Mouse (Mus musculus): Measurements from ENCODE around the gene Nbeal2. TPM values are rescaled to one million over a fixed set of nuclear protein-coding genes. Genes with fewer than 3 reads are reported as not detected.

Nbeal2 gene
- polyA plus RNA-seq (2014; fragmentation: Nextera tagmentation; extraction: Ambion mirVana), result 4.8 and 5.0 TPM in 2 replicates

GRCm38 (mm10) chr9:110653655-110654461, at the start of gene Nbeal2:
Gene Nbeal2, minus strand, starts transcription at chr9:110654161.
- peak within 1 kb of the TSS; percentile 47 for H3K4me3 ChIP-seq (ENCODE audit: low read depth, low read length)
- H3K9ac ChIP-seq (replicated peaks; ENCODE audit: low read depth, low read length), result peak within 1 kb of the TSS; percentile 50
- H3K4me2 ChIP-seq (ENCODE audit: low read depth, low read length), result peak within 1 kb of the TSS; percentile 82
- H3K9me3 ChIP-seq (ENCODE audit: control insufficient read depth, low read length), result no peaks in the 10 kb centered on the region
- H3K4me1 ChIP-seq (ENCODE audit: control insufficient read depth, insufficient read depth, low read length), result peaks cover 8% of the 10 kb centered on the region; the same call in 1 of the 2 replicates
- H3K27ac ChIP-seq (ENCODE audit: low read depth, low read length), result no peak within 1 kb of the TSS
- under 1% methylated on average over 67 of the region's 75 CpGs for WGBS
- peak; percentile 50; the same call in 1 of the 2 replicates for ATAC-seq (ENCODE audit: low read depth)
- H3K36me3 ChIP-seq (ENCODE audit: control insufficient read depth, insufficient read depth, low read length), result no peaks in the 10 kb centered on the region
- no peaks in the 10 kb centered on the region for H3K27me3 ChIP-seq (ENCODE audit: control insufficient read depth, insufficient read depth, low read length)

GRCm38 (mm10) chr9:110702848-110703247, 48.9 kb upstream of the Nbeal2 start:
- H3K36me3 ChIP-seq (ENCODE audit: control insufficient read depth, insufficient read depth, low read length), result peaks cover 3% of the 10 kb centered on the region; the same call in 1 of the 2 replicates
- no peak for ATAC-seq (ENCODE audit: low read depth)
- no peaks in the 10 kb centered on the region for H3K9me3 ChIP-seq (ENCODE audit: control insufficient read depth, low read length)
- H3K9ac ChIP-seq (replicated peaks; ENCODE audit: low read depth, low read length), result no peak overlapping the region
- no peak overlapping the region for H3K4me2 ChIP-seq (ENCODE audit: low read depth, low read length)
- H3K27me3 ChIP-seq (ENCODE audit: control insufficient read depth, insufficient read depth, low read length), result no peaks in the 10 kb centered on the region
- whole genome bisulfite sequencing, result 86% methylated on average over 1 of the region's 1 CpGs
- no peak overlapping the region for H3K4me3 ChIP-seq (ENCODE audit: low read depth, low read length)
- H3K4me1 ChIP-seq (ENCODE audit: control insufficient read depth, insufficient read depth, low read length), result no peaks in the 10 kb centered on the region
- H3K27ac ChIP-seq (ENCODE audit: low read depth, low read length), result no peak overlapping the region

- Histone ChIP-seq H3K9ac (replicated peaks; ENCODE audit: low read depth, low read length) (no peak overlapping the region), H3K4me2 (ENCODE audit: low read depth, low read length) (no peak overlapping the region), H3K4me1 (ENCODE audit: control insufficient read depth, insufficient read depth, low read length) (no peaks in the 10 kb centered on the region), H3K27me3 (ENCODE audit: control insufficient read depth, insufficient read depth, low read length) (no peaks in the 10 kb centered on the region), H3K9me3 (ENCODE audit: control insufficient read depth, low read length) (no peaks in the 10 kb centered on the region), H3K27ac (ENCODE audit: low read depth, low read length) (no peak overlapping the region), H3K4me3 (ENCODE audit: low read depth, low read length) (no peak overlapping the region), H3K36me3 (ENCODE audit: control insufficient read depth, insufficient read depth, low read length) (peaks cover 3% of the 10 kb centered on the region; the same call in 1 of the 2 replicates)
- no peak for ATAC-seq (ENCODE audit: low read depth)
- 83% methylated on average over 12 of the region's 12 CpGs for WGBS
These were observed 47.4 kb upstream of the Nbeal2 start for GRCm38 (mm10) chr9:110701114-110702032.

- no peaks in the 10 kb centered on the region for H3K9me3 ChIP-seq (ENCODE audit: control insufficient read depth, low read length)
- H3K27me3 ChIP-seq (ENCODE audit: control insufficient read depth, insufficient read depth, low read length), result no peaks in the 10 kb centered on the region
- no peak overlapping the region for H3K4me2 ChIP-seq (ENCODE audit: low read depth, low read length)
- H3K36me3 ChIP-seq (ENCODE audit: control insufficient read depth, insufficient read depth, low read length), result peaks cover 2% of the 10 kb centered on the region; the same call in 1 of the 2 replicates
- no peak for ATAC-seq (ENCODE audit: low read depth)
- H3K9ac ChIP-seq (replicated peaks; ENCODE audit: low read depth, low read length), result no peak overlapping the region
- WGBS, result 95% methylated on average over 3 of the region's 3 CpGs
- no peak overlapping the region for H3K27ac ChIP-seq (ENCODE audit: low read depth, low read length)
- H3K4me3 ChIP-seq (ENCODE audit: low read depth, low read length), result no peak overlapping the region
- H3K4me1 ChIP-seq (ENCODE audit: control insufficient read depth, insufficient read depth, low read length), result no peaks in the 10 kb centered on the region
These were observed 45.6 kb upstream of the Nbeal2 start for GRCm38 (mm10) chr9:110699574-110699973.

GRCm38 (mm10) chr9:110697465-110697864, 43.5 kb upstream of the Nbeal2 start:
- H3K27ac ChIP-seq (ENCODE audit: low read depth, low read length), result no peak overlapping the region
- no peaks in the 10 kb centered on the region for H3K4me1 ChIP-seq (ENCODE audit: control insufficient read depth, insufficient read depth, low read length)
- H3K27me3 ChIP-seq (ENCODE audit: control insufficient read depth, insufficient read depth, low read length), result no peaks in the 10 kb centered on the region
- H3K9ac ChIP-seq (replicated peaks; ENCODE audit: low read depth, low read length), result no peak overlapping the region
- WGBS, result 85% methylated on average over 3 of the region's 3 CpGs
- no peak for ATAC-seq (ENCODE audit: low read depth)
- H3K36me3 ChIP-seq (ENCODE audit: control insufficient read depth, insufficient read depth, low read length), result peaks cover 4% of the 10 kb centered on the region; the same call in 1 of the 2 replicates
- H3K9me3 ChIP-seq (ENCODE audit: control insufficient read depth, low read length), result no peaks in the 10 kb centered on the region
- no peak overlapping the region for H3K4me3 ChIP-seq (ENCODE audit: low read depth, low read length)
- no peak overlapping the region for H3K4me2 ChIP-seq (ENCODE audit: low read depth, low read length)

GRCm38 (mm10) chr9:110696427-110696826, 42.5 kb upstream of the Nbeal2 start:
- H3K9me3 ChIP-seq (ENCODE audit: control insufficient read depth, low read length), result no peaks in the 10 kb centered on the region
- H3K4me3 ChIP-seq (ENCODE audit: low read depth, low read length), result no peak overlapping the region
- 92% methylated on average over 5 of the region's 5 CpGs for WGBS
- H3K4me2 ChIP-seq (ENCODE audit: low read depth, low read length), result no peak overlapping the region
- no peak overlapping the region for H3K9ac ChIP-seq (replicated peaks; ENCODE audit: low read depth, low read length)
- H3K4me1 ChIP-seq (ENCODE audit: control insufficient read depth, insufficient read depth, low read length), result no peaks in the 10 kb centered on the region
- no peak for ATAC-seq (ENCODE audit: low read depth)
- H3K27me3 ChIP-seq (ENCODE audit: control insufficient read depth, insufficient read depth, low read length), result no peaks in the 10 kb centered on the region
- no peak overlapping the region for H3K27ac ChIP-seq (ENCODE audit: low read depth, low read length)
- H3K36me3 ChIP-seq (ENCODE audit: control insufficient read depth, insufficient read depth, low read length), result peaks cover 4% of the 10 kb centered on the region; the same call in 1 of the 2 replicates

GRCm38 (mm10) chr9:110695165-110695755, 41.3 kb upstream of the Nbeal2 start:
- Histone ChIP-seq H3K4me1 (ENCODE audit: control insufficient read depth, insufficient read depth, low read length) (no peaks in the 10 kb centered on the region), H3K9ac (replicated peaks; ENCODE audit: low read depth, low read length) (no peak overlapping the region), H3K4me2 (ENCODE audit: low read depth, low read length) (no peak overlapping the region), H3K27ac (ENCODE audit: low read depth, low read length) (no peak overlapping the region), H3K36me3 (ENCODE audit: control insufficient read depth, insufficient read depth, low read length) (peaks cover 4% of the 10 kb centered on the region; the same call in 1 of the 2 replicates), H3K9me3 (ENCODE audit: control insufficient read depth, low read length) (no peaks in the 10 kb centered on the region), H3K27me3 (ENCODE audit: control insufficient read depth, insufficient read depth, low read length) (no peaks in the 10 kb centered on the region), H3K4me3 (ENCODE audit: low read depth, low read length) (no peak overlapping the region)
- WGBS, result 91% methylated on average over 4 of the region's 4 CpGs
- ATAC-seq (ENCODE audit: low read depth), result no peak

GRCm38 (mm10) chr9:110689261-110689779, 35.4 kb upstream of the Nbeal2 start:
- Histone ChIP-seq H3K4me2 (ENCODE audit: low read depth, low read length) (no peak overlapping the region), H3K27me3 (ENCODE audit: control insufficient read depth, insufficient read depth, low read length) (no peaks in the 10 kb centered on the region), H3K36me3 (ENCODE audit: control insufficient read depth, insufficient read depth, low read length) (peaks cover 1% of the 10 kb centered on the region; the same call in 1 of the 2 replicates), H3K27ac (ENCODE audit: low read depth, low read length) (no peak overlapping the region), H3K9me3 (ENCODE audit: control insufficient read depth, low read length) (no peaks in the 10 kb centered on the region), H3K4me3 (ENCODE audit: low read depth, low read length) (no peak overlapping the region), H3K4me1 (ENCODE audit: control insufficient read depth, insufficient read depth, low read length) (peaks cover 6% of the 10 kb centered on the region), H3K9ac (replicated peaks; ENCODE audit: low read depth, low read length) (no peak overlapping the region)
- ATAC-seq (ENCODE audit: low read depth), result no peak
- WGBS, result 92% methylated on average over 8 of the region's 8 CpGs

All from neural tube, embryonic 14.5 days (tissue).